In genomic region chr5:140743706-140744131, GRCm38 (mm10) we compare ENCODE assay signal across 9 mouse cellular contexts. TPM values are rescaled to one million over a fixed set of nuclear protein-coding genes. Genes with fewer than 3 reads are reported as not detected.
A peak's percentile ranks its signal among the peaks of the same experiment; 100 is the strongest.
DNase-seq lines count a peak whose midpoint lies in the region; ATAC-seq and TF ChIP-seq lines count a peak whose summit lies in the region.
"Had no signal": no experiment of that assay in that cellular context is flagged by ENCODE, and none has a peak within 500 bp of the region (broad histone marks: within the 10 kb centered on the region; RNA-seq: fewer than 3 reads in every experiment).

No protein-coding gene starts in this region.

- H3K27ac ChIP-seq in stomach, postnatal 0 days (replicated peaks): no peak overlapping the region
- H3K27ac ChIP-seq: stomach, embryonic 15.5 days had no signal

- no peak for TF ChIP-seq EP300 in stomach, postnatal 0 days (optimal IDR thresholded peaks at IDR 0.05)

- no peak for ATAC-seq in stomach, postnatal 0 days (ENCODE audit: low FRiP score, low TSS enrichment)

- H3K9ac ChIP-seq in stomach, postnatal 0 days (ENCODE audit: low read length): no peak overlapping the region
- H3K9ac ChIP-seq: stomach, embryonic 15.5 days had no signal

- WGBS in stomach, postnatal 0 days: 28% methylated on average over 12 of the region's 12 CpGs

- H3K27me3 ChIP-seq in stomach, postnatal 0 days (ENCODE audit: control insufficient read depth, insufficient read depth, low read length): no peaks in the 10 kb centered on the region
- H3K27me3 ChIP-seq: stomach, embryonic 15.5 days had no signal

- no peaks in the 10 kb centered on the region for H3K9me3 ChIP-seq in stomach, postnatal 0 days (ENCODE audit: control insufficient read depth, low read length)
- H3K9me3 ChIP-seq: stomach, embryonic 15.5 days had no signal

- TF ChIP-seq CTCF in stomach, postnatal 0 days (IDR thresholded peaks at IDR 0.05; ENCODE audit: low read depth): peak; percentile 29

- no peak overlapping the region for H3K4me2 ChIP-seq in stomach, postnatal 0 days (replicated peaks; ENCODE audit: low read depth)
- H3K4me2 ChIP-seq: stomach, embryonic 15.5 days had no signal

- H3K4me3 ChIP-seq in stomach, postnatal 0 days (ENCODE audit: low read depth, low read length): no peak overlapping the region
- H3K4me3 ChIP-seq: stomach, embryonic 15.5 days had no signal

- H3K36me3 ChIP-seq in stomach, postnatal 0 days (ENCODE audit: control insufficient read depth, insufficient read depth, low read length): no peaks in the 10 kb centered on the region
- H3K36me3 ChIP-seq: stomach, embryonic 15.5 days had no signal

- DNase-seq in heart, postnatal 4 days: peak; percentile 29
- DNase-seq in heart, adult 18-20 months: no peak
- DNase-seq in thymus, postnatal 14 days: peak; percentile 22
- DNase-seq in thymus, postnatal 25 days: no peak
- peak; percentile 79 for DNase-seq in gonadal fat pad, adult 2 months (ENCODE audit: low read depth)
- DNase-seq in stomach, postnatal 0 days (ENCODE audit: low spot score): no peak
- no peak for DNase-seq in kidney, adult 11 months
- DNase-seq in urinary bladder, adult 2 months (ENCODE audit: low spot score): no peak

- no peaks in the 10 kb centered on the region for H3K4me1 ChIP-seq in stomach, postnatal 0 days (replicated peaks; ENCODE audit: control insufficient read depth, insufficient read depth)

RNA-seq across cellular contexts. Expression of gene Amz1, which starts 19.8 kb away (rescaled TPM):
- total RNA-seq in heart, postnatal 4 days (2021): 1 to 10 TPM in 1 of 2 experiments, under 1 TPM in 1; 0.93 to 1.5 TPM
- total RNA-seq in heart, adult 18-20 months (2021): under 1 TPM; 0.47 to 0.75 TPM
- 1.8 TPM in 2 replicates for polyA plus RNA-seq in gonadal fat pad, adult 2 months (2012; rRNA removed)
- polyA plus RNA-seq in stomach, postnatal 0 days (2015; fragmentation: Nextera tagmentation; extraction: Ambion mirVana): 0.65 and 0.67 TPM in 2 replicates
- polyA plus RNA-seq in urinary bladder, adult 2 months (2012; rRNA removed): 1.2 TPM in 2 replicates

RNA-seq across cellular contexts. Expression of gene Brat1, which starts 38.9 kb away (rescaled TPM):
- total RNA-seq in heart, postnatal 4 days (2021): 1 to 10 TPM; 8.3 to 9.0 TPM
- total RNA-seq in heart, adult 18-20 months (2021): 1 to 10 TPM; 6.4 to 7.8 TPM
- 27.2 and 33.7 TPM in 2 replicates for polyA plus RNA-seq in gonadal fat pad, adult 2 months (2012; rRNA removed)
- polyA plus RNA-seq in stomach, postnatal 0 days (2015; fragmentation: Nextera tagmentation; extraction: Ambion mirVana): 8.2 and 8.5 TPM in 2 replicates
- polyA plus RNA-seq in urinary bladder, adult 2 months (2012; rRNA removed): 14.5 and 14.8 TPM in 2 replicates

RNA-seq across cellular contexts. Expression of gene Iqce, which starts 41.5 kb away (rescaled TPM):
- 10 to 100 TPM; 11.3 to 12.8 TPM for total RNA-seq in heart, postnatal 4 days (2021)
- total RNA-seq in heart, adult 18-20 months (2021): 1 to 10 TPM; 4.0 to 5.3 TPM
- 13.4 and 14.8 TPM in 2 replicates for polyA plus RNA-seq in gonadal fat pad, adult 2 months (2012; rRNA removed)
- polyA plus RNA-seq in stomach, postnatal 0 days (2015; fragmentation: Nextera tagmentation; extraction: Ambion mirVana): 5.6 and 6.0 TPM in 2 replicates
- polyA plus RNA-seq in urinary bladder, adult 2 months (2012; rRNA removed): 21.0 and 24.3 TPM in 2 replicates

Comparison
In these comparisons a context has a peak if more than half of its experiments do, and no peak if none do; other contexts are left out.
1. DNase-seq: peak in heart, postnatal 4 days (single experiment), thymus, postnatal 14 days (single experiment) and gonadal fat pad, adult 2 months (single experiment); none in heart, adult 18-20 months (0 of 2), thymus, postnatal 25 days (single experiment), stomach, postnatal 0 days (single experiment), kidney, adult 11 months (single experiment) and urinary bladder, adult 2 months (single experiment).